Mouse (Mus musculus) gastrocnemius, postnatal 14 days (tissue): Measurements from ENCODE around the gene Hcrtr2. TPM values are rescaled to one million over a fixed set of nuclear protein-coding genes. Genes with fewer than 3 reads are reported as not detected.
A peak's percentile ranks its signal among the peaks of the same experiment; 100 is the strongest.

Experiments
- DNase-seq: peaks from one replicate; pipeline ENCODE4 v3.0.0; 2021; ENCODE audit warnings: mixed read lengths
- intact Hi-C: fragments of 180-260 bp; cut with DNase I; formaldehyde crosslinking; loops from one replicate; pipeline ENCODE4 v1.15.1; 2025; ENCODE audit warnings: low total_unique reads
- long read RNA-seq, 2 experiments: library from polyadenylated mRNA; stranded (forward); transcript quantifications; one replicate each; pipeline ENCODE4 v2.0.0; 2021
- total RNA-seq, 2 experiments: library from RNA; stranded (reverse); gene quantifications; 2 replicates each; pipeline ENCODE4 v1.2.3; 2021

The Hcrtr2 gene
- total RNA-seq, result not detected
- long read RNA-seq, experiment 1, result 0 reads
- long read RNA-seq, experiment 2, result 0 reads

- intact Hi-C loops, result no loop called here
- no peak for DNase-seq
Measured at GRCm38 (mm10) chr9:76323756-76324155, at the start of gene Hcrtr2. Gene Hcrtr2 (minus strand): TSS chr9:76323856.

GRCm38 (mm10) chr9:76364874-76365273 is 41.2 kb upstream of the Hcrtr2 start:
- DNase-seq, result no peak
- intact Hi-C loops, result no loop called here

- no peak for DNase-seq
Measured at GRCm38 (mm10) chr9:76360374-76360773, 36.7 kb upstream of the Hcrtr2 start.

GRCm38 (mm10) chr9:76352346-76352745 is 28.7 kb upstream of the Hcrtr2 start:
- DNase-seq, result no peak
- intact Hi-C loops, result no loop called here

More at GRCm38 (mm10) chr9:76360374-76360773, 36.7 kb upstream of the Hcrtr2 start:
- intact Hi-C loops, result no loop called here

- intact Hi-C loops, result no loop called here
- DNase-seq, result no peak
Measured at GRCm38 (mm10) chr9:76347298-76347697, 23.6 kb upstream of the Hcrtr2 start.

DNA sequence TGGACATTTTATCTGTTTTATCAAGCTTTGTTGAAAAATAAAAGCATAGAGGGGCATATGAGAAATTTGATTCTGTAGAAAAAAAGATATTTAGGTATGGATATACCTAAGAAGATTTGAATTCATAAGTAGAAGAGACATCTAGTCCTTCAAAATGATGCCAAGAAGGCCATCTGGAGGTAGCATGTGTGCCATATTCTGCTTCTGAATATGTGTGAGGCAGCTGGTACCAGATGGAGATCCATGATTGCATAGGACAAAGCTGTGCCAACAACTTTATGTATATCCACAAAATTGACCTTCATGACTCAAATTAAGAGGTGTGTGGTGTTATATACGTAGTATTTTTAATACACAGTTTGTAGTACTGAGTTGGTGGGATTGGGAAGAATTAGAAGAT is 7.4 kb upstream of the Hcrtr2 start:
- intact Hi-C loops, result no loop called here
- DNase-seq, result no peak

GRCm38 (mm10) chr9:76323186-76323701 is 412 bp downstream of the Hcrtr2 start:
- peak; percentile 4 for DNase-seq
- intact Hi-C loops, result no loop called here

DNA sequence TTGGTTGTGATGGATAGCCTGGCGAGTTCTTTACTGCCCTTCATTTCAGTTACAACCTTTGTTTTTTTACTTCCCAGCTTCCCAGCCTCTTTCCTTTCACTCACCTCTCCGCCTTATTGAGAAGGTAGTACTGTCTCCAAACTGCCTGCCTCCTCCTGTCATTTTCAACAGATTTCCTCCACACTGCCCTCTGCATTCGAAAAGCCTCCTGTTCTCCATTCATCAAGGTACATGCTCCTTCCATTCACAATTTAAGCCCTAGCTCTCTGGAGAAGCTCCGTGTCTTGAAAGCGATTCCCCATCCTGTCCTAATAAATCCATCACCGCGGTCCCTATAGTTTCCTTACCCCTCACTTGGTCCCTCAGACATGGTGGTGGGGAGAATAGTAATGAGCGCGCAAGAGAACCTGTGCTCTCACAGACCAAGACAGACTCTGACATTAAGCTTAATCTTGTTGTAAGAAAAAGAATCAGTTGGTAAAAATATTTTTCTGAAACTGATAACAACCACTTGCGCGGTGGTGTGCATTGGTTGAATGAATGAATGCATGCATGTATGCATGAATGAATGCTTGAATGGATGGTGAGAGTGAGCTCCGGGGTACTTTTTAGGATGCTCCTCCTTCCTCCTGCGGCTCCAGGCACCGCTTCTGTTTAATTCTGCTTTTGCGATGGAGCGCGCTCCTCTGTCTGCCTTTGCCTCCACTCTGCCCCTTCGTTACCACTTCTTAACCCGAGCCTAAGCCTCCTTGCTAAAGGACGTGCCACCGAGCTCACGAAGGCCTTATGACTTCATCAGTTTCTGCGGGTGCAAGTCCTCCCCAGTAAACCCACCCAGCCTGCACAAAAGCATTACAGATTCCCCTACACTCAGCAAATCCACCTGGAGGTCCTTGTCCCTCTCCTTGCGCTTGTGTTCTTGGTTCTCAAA is 1.3 kb downstream of the Hcrtr2 start:
- DNase-seq, result no peak
- intact Hi-C loops, result no loop called here

GRCm38 (mm10) chr9:76321589-76321988 is 2.1 kb downstream of the Hcrtr2 start:
- no peak for DNase-seq
- intact Hi-C loops, result no loop called here

DNA sequence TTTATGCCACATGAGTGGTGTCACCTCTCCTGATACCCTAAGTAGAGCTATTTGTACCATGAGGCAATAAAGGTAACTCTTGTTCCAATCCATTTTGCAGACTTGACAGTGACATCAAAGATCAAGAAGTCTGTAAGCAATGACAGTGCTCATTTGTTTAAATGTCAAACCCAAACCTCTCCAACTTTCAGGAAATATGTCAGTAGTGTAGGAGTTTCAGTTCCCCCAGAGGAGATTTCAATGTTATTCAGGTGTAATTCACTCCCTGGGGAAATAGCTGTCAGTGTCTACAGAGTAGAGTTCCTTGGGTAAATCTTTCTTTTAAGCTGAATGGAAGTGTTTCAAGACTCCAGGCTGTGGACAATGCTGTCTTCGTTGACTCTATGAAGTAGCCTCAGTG is 2.9 kb downstream of the Hcrtr2 start:
- DNase-seq, result no peak
- intact Hi-C loops, result no loop called here

GRCm38 (mm10) chr9:76318302-76318701 is 5.4 kb downstream of the Hcrtr2 start:
- DNase-seq, result no peak
- intact Hi-C loops, result no loop called here

DNA sequence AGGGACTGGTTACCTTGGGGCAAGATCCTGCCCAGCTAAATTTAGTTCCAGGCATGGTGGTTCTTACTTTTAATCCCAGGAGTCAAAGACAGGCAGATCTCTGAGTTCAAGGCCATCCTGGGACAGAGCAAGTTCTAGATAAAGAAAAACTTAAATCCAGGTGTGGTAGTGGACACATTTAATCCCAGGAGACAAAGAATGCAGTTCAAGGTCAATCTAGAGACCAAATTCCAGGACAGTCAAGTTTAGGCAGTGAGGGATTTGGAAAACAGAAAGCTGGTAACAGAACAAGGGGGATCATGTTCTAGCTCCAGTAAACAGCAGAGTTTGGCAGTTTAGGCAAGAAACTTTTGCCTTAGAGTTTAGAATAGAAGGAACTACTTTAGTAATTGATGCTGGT is 8.6 kb downstream of the Hcrtr2 start:
- DNase-seq, result no peak
- intact Hi-C loops, result no loop called here

DNA sequence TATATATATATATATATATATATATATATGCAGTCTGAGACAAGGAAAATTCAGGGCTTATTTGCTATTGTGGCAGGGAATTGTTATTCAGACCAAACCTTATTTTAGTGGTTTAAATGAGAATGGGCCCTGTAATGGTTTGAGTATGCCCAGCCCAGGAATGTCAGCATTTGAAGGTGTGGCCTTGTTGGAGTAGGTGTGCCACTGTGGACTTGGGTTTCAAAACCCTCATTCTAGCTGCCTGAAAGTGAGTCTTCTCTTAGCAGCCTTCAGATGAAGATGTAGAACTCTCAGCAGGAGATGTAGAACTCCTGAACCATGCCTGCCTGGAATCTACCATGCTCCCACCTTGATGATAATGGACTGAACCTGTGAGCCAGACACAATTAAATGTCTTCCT is 9.7 kb downstream of the Hcrtr2 start:
- intact Hi-C loops, result no loop called here
- no peak for DNase-seq

- DNase-seq, result no peak
- intact Hi-C loops, result no loop called here
Measured at GRCm38 (mm10) chr9:76312221-76312620, 11.4 kb downstream of the Hcrtr2 start.

- no peak for DNase-seq
- intact Hi-C loops, result no loop called here
Measured at GRCm38 (mm10) chr9:76291384-76291783, 32.3 kb downstream of the Hcrtr2 start.

- intact Hi-C loops, result no loop called here
- DNase-seq, result no peak
Measured at GRCm38 (mm10) chr9:76270886-76271285, 52.8 kb downstream of the Hcrtr2 start.

DNA sequence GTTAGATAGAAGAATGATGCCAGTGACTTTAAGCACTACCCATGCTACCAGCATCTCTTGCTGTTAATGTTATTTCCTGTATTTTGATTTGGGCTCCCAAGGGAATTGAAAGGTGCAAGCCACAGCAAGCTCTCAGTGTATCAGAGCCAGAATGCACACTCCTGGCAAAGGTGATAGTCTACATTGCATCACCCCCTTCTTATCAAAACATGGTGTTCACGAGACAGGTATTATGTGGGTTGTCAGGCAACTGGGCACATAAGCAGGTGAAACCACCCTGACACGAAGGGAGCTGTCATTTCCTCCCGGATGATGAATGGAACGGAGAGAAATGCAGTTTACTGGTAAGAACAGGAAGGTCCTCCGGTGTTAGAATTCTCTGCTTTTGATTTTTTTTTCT is 65.9 kb downstream of the Hcrtr2 start:
- intact Hi-C loops, result no loop called here
- DNase-seq, result no peak

GRCm38 (mm10) chr9:76252544-76252943 is 71.1 kb downstream of the Hcrtr2 start:
- intact Hi-C loops, result no loop called here
- no peak for DNase-seq

- intact Hi-C loops, result no loop called here
- DNase-seq, result no peak
Measured at GRCm38 (mm10) chr9:76252109-76252508, 71.5 kb downstream of the Hcrtr2 start.

DNA sequence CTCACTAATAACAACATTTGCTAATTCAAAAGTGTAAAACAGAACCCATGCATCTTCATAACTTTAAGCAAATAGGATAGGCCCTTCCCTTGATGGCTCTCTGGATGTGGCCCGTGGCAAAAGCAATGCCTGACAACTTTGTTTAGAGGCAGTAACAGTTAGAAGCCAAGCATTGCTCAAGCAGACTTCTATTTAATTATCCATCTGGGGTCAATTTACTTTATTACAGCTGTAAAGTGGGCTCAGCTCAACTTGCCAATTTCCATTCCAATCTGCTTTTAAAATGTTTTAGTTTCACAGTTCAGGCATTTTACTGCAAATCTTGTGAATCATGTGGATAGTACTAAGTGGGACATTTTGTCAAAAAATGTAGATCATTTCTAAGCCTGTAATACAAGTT is 81.3 kb downstream of the Hcrtr2 start:
- intact Hi-C loops, result no loop called here
- DNase-seq, result no peak

- intact Hi-C loops, result loop anchor here (10.0 kb wide), 1 partner anchor 473 kb away; no protein-coding TSS in a partner anchor
- DNase-seq, result no peak
Measured at GRCm38 (mm10) chr9:76237946-76238345, 85.7 kb downstream of the Hcrtr2 start.
